Mouse (Mus musculus): ENCODE results near the gene Fam222b.
"Not testable (repeated sequence)": the region's sequence is repeated elsewhere in the genome, so short reads cannot be mapped to it uniquely, and the experiment has no call there.

Gene Fam222b

DNA sequence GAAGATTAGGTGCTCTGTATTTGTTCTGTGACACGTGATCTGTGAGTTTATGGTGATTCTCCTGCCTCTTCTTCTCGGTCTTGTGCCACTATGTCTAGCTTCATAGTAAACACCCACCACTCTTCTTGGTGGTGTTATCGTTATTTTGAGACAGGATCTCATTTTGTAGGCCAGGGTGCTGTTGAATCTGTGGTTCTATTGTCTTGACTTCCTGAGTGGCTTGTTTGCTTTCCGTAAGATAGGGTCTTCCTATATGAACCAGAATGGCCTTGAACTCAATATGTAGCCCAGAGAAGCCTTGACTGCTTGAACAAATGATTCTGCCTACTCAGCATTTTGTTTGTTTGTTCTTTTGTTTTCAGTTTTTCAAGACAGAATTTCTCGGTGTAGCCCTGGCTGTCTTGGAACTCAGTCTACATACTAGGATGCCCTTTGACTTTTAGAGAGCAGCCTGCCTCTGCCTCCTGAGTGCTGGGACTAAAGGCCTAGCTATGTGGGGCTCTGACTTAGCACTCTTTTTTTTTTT is 6.6 kb upstream of the Fam222b start:
- no peak for DNase-seq (ENCODE audit: low spot score)

GRCm38 (mm10) chr11:78094137-78094503 is 340 bp upstream of the Fam222b start:
- no peak for DNase-seq (ENCODE audit: low spot score)

GRCm38 (mm10) chr11:78095144-78095516 is 670 bp downstream of the Fam222b start:
- DNase-seq (ENCODE audit: low spot score), result no peak

- DNase-seq (ENCODE audit: low spot score), result no peak
Measured at GRCm38 (mm10) chr11:78097077-78097476, 2.6 kb downstream of the Fam222b start.

DNA sequence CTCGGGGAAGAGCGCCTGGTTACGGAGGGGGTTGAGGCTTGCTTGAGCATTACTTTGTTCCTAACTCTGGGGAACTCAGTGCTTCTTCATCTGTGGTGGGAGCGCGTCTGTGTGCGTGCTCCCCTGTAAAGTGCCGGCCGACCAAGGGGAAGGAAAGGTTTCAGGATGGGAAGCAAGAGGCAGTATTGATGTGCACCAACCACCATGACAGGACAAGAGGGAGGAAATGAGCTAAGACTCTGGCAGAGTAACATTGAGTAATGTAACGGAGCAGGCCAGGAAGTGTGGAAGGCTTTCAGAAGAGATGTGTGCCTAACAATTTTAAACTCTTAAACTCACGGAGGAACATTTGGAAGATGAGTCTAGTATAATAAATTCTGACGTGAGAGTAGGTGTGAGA is 6.3 kb downstream of the Fam222b start:
- no peak for DNase-seq (ENCODE audit: low spot score)

GRCm38 (mm10) chr11:78102142-78102541 is 7.7 kb downstream of the Fam222b start:
- DNase-seq (ENCODE audit: low spot score), result no peak

GRCm38 (mm10) chr11:78102958-78103747 is 8.7 kb downstream of the Fam222b start:
- DNase-seq (ENCODE audit: low spot score), result no peak

- DNase-seq (ENCODE audit: low spot score), result no peak
Measured at GRCm38 (mm10) chr11:78104501-78104900, 10.0 kb downstream of the Fam222b start.

- no peak for DNase-seq (ENCODE audit: low spot score)
Measured at GRCm38 (mm10) chr11:78113616-78114015, 19.2 kb downstream of the Fam222b start.

DNA sequence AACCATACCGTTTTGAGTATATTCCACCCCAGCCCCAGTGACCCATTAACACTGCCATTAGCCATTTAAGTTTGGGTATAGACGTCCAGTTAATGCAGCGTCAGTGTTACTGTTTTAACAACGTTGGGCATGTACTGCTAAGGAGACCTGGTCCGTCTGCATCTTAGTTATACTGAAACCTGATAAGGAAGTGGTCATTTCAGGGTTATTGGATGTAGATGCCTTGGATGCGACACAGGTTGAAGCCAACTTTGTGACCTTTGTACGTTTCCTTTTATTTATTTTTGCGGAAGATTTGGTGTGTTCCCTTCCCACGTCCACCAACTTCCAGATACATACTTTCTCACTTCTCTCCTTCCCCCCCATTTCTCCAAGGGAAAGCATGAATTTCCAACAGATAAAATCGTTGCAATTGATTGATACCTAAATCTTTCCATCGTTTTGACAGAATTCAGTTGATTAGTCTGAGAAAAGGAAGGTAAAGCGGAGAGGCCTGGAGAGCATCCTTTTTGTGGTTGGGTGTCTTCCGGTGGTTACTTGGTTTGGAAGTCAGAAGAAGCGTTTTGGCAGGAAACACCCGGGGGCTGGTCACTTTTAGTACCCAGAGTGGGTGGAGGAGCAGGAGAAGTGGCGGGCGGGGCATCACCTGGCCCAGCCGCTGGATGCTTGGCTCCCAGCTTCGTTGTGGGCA is 20.4 kb downstream of the Fam222b start:
- no peak for DNase-seq (ENCODE audit: low spot score)

DNA sequence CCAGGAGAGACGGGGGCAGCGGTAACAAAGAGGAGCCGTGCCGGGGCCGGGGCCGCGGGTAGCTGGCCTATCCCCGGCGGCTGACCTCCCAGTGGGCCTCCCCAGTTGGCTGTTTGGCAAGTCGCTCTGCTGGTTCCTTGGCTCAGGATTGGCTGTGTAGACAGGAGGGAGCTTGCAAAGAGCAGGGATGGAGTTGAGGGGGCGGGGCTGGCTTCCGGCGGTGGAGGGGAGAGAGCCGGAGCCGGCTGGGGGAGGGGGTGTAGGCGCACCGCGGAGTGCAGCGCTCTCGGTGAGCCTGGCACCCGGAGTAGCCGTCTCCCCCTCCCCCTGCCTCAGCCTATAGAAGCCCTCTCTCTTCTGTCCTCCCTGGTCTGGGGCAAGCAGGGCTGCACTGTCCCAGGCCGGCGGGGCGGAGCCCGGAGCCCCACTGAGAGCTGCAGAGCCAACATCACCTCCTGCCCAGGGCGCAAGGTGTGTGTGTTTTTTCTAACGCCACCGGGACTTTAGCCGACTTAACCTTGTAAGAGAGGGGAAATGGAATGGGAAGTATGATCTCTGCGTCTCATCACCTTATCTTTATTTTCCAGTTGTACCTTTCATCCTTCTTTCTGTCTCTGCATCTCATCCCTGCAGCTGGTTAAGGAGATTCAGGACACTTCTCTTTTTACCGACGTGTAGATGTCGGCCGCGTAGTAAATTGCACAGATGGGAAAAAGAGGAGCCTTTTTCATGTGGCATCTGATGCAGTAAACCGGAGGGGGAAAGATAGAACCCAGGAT is 21.1 kb downstream of the Fam222b start:
- DNase-seq (ENCODE audit: low spot score), result peak; percentile 90

DNA sequence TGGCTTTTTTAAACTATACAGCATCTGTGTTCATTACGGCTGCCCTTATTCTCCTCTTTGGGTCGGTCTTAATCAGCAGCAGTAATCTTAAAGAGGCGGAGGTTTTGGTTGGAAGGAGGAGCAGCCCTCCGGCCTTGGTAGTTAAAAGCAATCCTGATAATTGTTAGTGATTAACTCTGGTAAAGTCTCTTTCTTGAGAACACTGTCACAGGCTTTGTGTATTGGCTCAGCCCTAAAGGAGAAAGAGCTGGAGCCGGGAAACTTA is 21.6 kb downstream of the Fam222b start:
- DNase-seq (ENCODE audit: low spot score), result no peak

- DNase-seq (ENCODE audit: low spot score), result no peak
Measured at GRCm38 (mm10) chr11:78118467-78118866, 24.0 kb downstream of the Fam222b start.

GRCm38 (mm10) chr11:78119898-78120297 is 25.4 kb downstream of the Fam222b start:
- DNase-seq (ENCODE audit: low spot score), result no peak

GRCm38 (mm10) chr11:78121176-78121575 is 26.7 kb downstream of the Fam222b start:
- no peak for DNase-seq (ENCODE audit: low spot score)

- DNase-seq (ENCODE audit: low spot score), result no peak
Measured at GRCm38 (mm10) chr11:78122815-78123214, 28.4 kb downstream of the Fam222b start.

DNA sequence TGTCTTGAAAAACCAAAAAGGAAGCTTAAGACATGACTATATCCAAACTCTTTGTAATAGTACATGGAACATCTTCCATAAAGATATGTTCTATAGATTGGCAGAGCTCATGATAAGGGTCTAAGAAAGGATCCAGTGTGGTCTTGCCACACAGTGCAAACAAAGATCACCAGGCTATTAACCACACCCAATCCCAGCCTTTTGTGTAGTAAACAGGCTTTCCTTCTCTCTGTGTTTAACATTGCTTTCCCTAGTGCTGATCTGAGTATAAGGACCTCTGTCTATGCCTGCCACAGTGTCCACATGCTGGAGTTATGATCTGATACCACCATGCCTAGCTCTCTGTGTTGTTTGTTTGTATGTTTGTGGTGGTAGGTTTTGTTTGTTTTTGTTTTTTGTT is 29.3 kb downstream of the Fam222b start:
- DNase-seq (ENCODE audit: low spot score), result no peak

DNA sequence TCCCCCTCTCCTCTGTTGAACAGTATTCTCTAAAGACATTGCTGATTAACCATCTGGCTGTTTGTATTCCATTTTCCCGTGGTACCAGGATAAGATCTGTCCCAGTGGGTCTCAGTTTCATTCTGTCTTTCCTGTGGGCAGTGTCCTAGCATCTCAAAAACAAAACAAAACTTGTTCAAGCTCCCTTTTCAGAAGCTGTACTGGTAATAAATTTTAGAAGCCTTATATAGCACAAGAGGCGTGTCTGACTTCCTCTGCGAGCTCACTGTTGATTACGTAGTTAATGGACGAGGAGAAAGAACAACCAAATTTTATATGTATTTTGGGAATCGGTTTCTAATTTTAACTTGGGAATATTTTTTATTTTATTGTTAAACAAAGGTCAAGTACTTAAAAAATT is 31.2 kb downstream of the Fam222b start:
- no peak for DNase-seq (ENCODE audit: low spot score)

DNA sequence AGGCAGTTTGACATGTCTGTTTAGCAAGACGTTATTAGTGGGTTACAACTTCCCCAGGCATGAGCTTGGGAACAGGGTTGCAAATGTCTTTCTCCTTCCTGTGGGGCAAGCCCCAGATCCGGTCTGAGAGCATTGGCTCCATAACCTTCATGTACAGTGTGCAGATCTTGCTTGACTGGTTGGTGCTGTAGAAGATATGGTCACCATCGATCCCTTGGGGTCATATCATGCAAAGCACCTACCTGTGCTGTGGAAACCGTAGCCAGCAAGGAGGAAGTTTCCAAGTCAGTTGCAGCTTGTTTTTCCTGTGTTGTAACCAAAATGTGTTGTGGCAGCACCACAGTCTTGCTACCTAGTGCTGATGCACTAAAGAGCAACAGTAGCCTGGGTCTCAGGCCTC is 32.3 kb downstream of the Fam222b start:
- DNase-seq (ENCODE audit: low spot score), result no peak

DNA sequence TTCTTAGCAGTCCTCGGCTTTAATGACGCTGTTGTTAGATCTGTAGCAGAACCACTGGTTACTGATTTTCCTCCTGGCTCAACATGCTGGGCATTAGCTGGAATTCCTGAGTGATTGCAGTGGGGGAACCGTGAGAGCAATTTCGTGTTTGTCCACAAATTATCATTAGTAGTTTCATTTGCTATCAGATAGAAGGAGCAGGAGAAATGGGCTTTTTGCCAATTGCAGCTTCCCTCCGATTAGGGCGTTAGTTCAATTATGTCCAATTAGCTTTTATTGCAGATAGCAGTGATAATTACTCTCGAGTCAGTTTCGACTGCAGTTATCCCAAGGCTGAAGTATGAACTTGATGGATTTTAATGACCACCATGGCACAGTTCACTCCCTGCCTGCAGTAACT is 35.0 kb downstream of the Fam222b start:
- DNase-seq (ENCODE audit: low spot score), result no peak

- no peak for DNase-seq (ENCODE audit: low spot score)
Measured at GRCm38 (mm10) chr11:78133915-78134314, 39.5 kb downstream of the Fam222b start.

DNA sequence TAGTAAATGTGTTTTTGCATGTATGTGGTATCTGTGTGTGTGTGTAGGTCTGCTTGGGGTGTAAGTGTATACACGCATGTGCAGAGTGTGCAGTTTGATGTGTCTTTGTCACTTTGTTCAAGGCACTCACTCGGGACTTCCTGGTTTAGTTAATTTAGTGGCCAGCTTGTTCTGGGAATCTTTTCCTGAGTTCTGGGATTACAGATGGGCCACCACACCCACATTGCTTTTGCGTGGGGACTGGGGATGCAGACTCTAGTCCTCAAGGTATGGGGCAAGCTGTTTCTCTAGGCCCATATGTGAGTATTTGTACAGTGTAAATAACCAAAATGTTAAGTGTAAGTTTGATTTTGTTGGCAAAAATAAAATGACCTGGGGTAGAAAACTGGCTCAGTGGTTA is 39.9 kb downstream of the Fam222b start:
- no peak for DNase-seq (ENCODE audit: low spot score)

DNA sequence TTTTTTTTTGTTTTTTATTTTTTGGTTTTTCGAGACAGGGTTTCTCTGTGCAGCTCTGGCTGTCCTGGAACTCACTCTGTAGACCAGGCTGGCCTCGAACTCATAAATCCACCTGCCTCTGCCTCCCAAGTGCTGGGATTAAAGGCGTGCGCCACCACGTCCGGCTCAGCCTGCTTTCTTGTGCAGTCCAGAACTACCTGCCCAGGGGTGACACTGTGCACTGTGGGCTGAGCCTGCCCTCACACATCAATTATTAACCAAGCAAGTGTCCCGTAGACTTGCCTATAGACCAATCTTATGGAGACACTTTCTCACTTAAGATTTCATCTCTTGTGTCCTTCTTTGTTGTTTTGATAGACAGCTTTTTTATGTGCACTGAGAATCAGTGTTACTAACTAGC is 40.9 kb downstream of the Fam222b start:
- DNase-seq (ENCODE audit: low spot score), result not testable (repeated sequence)
